Mouse (Mus musculus) midbrain, embryonic 15.5 days (tissue): ENCODE data around the gene Itpk1. TPM values are rescaled to one million over a fixed set of nuclear protein-coding genes. Genes with fewer than 3 reads are reported as not detected.

Source experiments
- ATAC-seq: fragments of 200-750 bp; cut with Nextera tagmentation; replicated peaks from 2 replicates; pipeline ENCODE4 v1.8.0; 2017; ENCODE audit warnings: moderate TSS enrichment
- H3K27ac ChIP-seq: fragments of 300-500 bp; sonication (generic); 2 replicates; pipeline ENCODE4 v1.5.1; 2015; ENCODE audit warnings: mild to moderate bottlenecking, inconsistent platforms
- H3K27me3 ChIP-seq: fragments of 300-500 bp; sonication (generic); replicated peaks from 2 replicates; pipeline ENCODE4 v1.6.1; 2015; ENCODE audit warnings: inconsistent platforms
- H3K36me3 ChIP-seq: fragments of 300-500 bp; sonication (generic); replicated peaks from 2 replicates; pipeline ENCODE4 v1.6.1; 2015; ENCODE audit warnings: inconsistent platforms
- H3K4me1 ChIP-seq: fragments of 300-500 bp; sonication (generic); 2 replicates; pipeline ENCODE4 v1.6.1; 2015; ENCODE audit warnings: inconsistent platforms
- H3K4me2 ChIP-seq: fragments of 300-500 bp; sonication (generic); 2 replicates; pipeline ENCODE4 v1.6.1; 2015; ENCODE audit warnings: inconsistent platforms, mild to moderate bottlenecking, moderate library complexity
- H3K4me3 ChIP-seq: fragments of 300-500 bp; sonication (generic); 2 replicates; pipeline ENCODE4 v1.5.1; 2015; ENCODE audit warnings: mild to moderate bottlenecking, inconsistent platforms
- H3K9ac ChIP-seq: fragments of 300-500 bp; sonication (generic); 2 replicates; pipeline ENCODE4 v1.6.1; 2015; ENCODE audit warnings: mild to moderate bottlenecking, inconsistent platforms
- H3K9me3 ChIP-seq: fragments of 300-500 bp; sonication (generic); 2 replicates; pipeline ENCODE4 v1.6.1; 2016; ENCODE audit warnings: inconsistent platforms
- WGBS: fragments of 180-500 bp; shearing (Covaris S2); methylation state at CpG from one replicate; pipeline ENCODE4 v1.1.7; 2015; ENCODE audit warnings: mixed read lengths; 5-methylcytosine and 5-hydroxymethylcytosine counted together
- polyA plus RNA-seq: library from polyadenylated mRNA; unstranded; fragments of >200 nt; fragmentation: Nextera tagmentation; extraction: Ambion mirVana; gene quantifications from 2 replicates; pipeline ENCODE4 v1.2.1, GENCODE M21; 2015

Gene Itpk1
- polyA plus RNA-seq, 1 experiment from 2014 or later: 34.1 TPM

- H3K4me2 ChIP-seq: no peak overlapping the region
- ATAC-seq: no peak
- H3K4me1 ChIP-seq: peaks cover 4% of the 10 kb centered on the region
- WGBS: 86% methylated on average over 10 of the region's 10 CpGs
- no peak overlapping the region for H3K27ac ChIP-seq
- no peak overlapping the region for H3K4me3 ChIP-seq
- no peak overlapping the region for H3K9ac ChIP-seq
- no peaks in the 10 kb centered on the region for H3K9me3 ChIP-seq
- H3K27me3 ChIP-seq: no peaks in the 10 kb centered on the region
- no peaks in the 10 kb centered on the region for H3K36me3 ChIP-seq
Measured at GRCm38 (mm10) chr12:102665465-102666202, 39.1 kb downstream of the Itpk1 start.

DNA sequence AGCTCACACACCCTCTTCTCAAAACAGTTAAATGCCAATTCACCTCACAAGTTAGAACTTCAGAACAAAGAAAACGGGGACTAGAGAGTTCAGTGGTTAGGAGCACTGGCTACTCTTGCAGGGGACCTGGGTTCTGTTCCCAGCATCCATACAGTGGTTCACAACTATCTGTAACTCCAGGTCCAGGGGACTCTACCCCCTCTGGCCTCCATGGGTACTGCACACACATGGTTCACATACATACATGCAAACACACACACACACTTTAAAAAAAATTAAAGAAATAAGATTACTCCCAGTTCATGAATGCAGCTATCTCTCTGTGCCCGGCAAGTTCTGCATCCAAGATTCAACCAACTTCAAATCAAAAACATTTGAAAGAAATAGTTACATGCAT lies 40.7 kb downstream of the Itpk1 start:
- no peaks in the 10 kb centered on the region for H3K36me3 ChIP-seq
- H3K9ac ChIP-seq: no peak overlapping the region
- 95% methylated on average over 2 of the region's 2 CpGs for WGBS

GRCm38 (mm10) chr12:102663349-102664051 lies 41.2 kb downstream of the Itpk1 start:
- Histone ChIP-seq H3K4me2 (no peak overlapping the region), H3K36me3 (no peaks in the 10 kb centered on the region), H3K4me3 (no peak overlapping the region), H3K9ac (no peak overlapping the region), H3K4me1 (no peaks in the 10 kb centered on the region), H3K27me3 (no peaks in the 10 kb centered on the region), H3K27ac (no peak overlapping the region), H3K9me3 (no peaks in the 10 kb centered on the region)
- no peak for ATAC-seq
- WGBS: 81% methylated on average over 11 of the region's 11 CpGs

More for the DNA sequence above, 40.7 kb downstream of the Itpk1 start:
- Histone ChIP-seq H3K4me1 (no peaks in the 10 kb centered on the region), H3K4me3 (no peak overlapping the region), H3K27me3 (no peaks in the 10 kb centered on the region), H3K4me2 (no peak overlapping the region), H3K9me3 (no peaks in the 10 kb centered on the region), H3K27ac (no peak overlapping the region)
- ATAC-seq: no peak

DNA sequence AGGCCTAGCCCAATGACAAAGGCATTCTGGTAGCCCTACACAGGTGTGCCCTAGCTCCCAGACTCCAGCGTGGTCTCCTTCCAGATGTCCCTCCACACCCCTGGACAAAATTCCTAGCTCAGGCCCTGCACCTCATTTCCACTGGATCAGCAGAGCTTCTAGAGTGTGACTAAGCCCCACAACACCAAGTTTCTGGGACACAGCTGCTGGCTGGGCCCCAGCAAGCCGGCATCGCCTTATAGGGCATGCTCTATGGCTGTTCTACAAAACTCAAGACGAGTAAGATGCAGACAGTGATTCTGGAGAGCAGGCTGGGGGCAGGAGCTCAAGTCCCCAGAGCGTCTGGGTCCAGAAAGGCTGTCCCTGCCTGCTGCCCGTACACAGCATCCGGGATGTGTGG lies 43.0 kb downstream of the Itpk1 start:
- Histone ChIP-seq H3K27me3 (no peaks in the 10 kb centered on the region), H3K4me3 (no peak overlapping the region), H3K9ac (no peak overlapping the region), H3K4me1 (peaks cover 4% of the 10 kb centered on the region; the same call in 1 of the 2 replicates), H3K36me3 (no peaks in the 10 kb centered on the region), H3K4me2 (no peak overlapping the region), H3K27ac (no peak overlapping the region), H3K9me3 (no peaks in the 10 kb centered on the region)
- no peak for ATAC-seq
- 76% methylated on average over 7 of the region's 7 CpGs for WGBS

DNA sequence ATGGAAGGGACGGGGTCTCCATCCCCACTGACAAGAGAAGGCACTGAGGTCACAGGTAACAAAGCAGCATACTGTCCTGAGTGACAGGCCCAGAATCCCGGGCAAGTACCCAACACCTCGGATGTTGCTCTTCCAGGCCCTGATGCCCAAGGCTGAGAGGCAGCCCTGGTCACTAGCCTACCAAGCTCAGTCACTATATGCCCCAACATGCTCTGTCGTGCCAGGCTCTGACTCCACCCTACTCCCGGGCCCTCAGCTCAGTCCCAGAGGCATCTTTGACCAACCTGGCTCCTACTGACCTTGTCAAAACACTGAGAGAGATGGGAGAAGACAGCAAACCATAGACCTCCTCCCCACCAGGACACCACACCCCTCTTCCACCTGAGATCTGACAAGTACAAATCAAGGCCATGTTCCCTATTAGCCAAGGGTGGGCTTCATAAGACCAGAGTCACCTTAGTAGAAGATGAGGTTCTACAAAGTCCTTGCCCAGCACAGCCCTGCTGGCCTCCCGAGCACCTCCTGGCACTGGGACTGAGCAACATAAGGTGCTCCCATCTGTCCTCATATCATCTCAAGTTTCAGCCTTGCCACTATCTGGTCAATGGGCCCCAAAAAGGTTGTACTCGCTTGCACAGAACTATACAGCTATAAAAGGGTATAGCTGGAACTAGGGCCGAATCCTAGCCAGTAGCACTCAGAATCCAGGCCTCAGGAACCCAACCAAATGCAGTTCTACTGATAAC lies 43.7 kb downstream of the Itpk1 start:
- H3K36me3 ChIP-seq: no peaks in the 10 kb centered on the region
- no peak for ATAC-seq
- H3K4me1 ChIP-seq: peaks cover 4% of the 10 kb centered on the region; the same call in 1 of the 2 replicates
- H3K27me3 ChIP-seq: no peaks in the 10 kb centered on the region
- WGBS: 94% methylated on average over 8 of the region's 8 CpGs
- H3K9ac ChIP-seq: no peak overlapping the region
- no peaks in the 10 kb centered on the region for H3K9me3 ChIP-seq
- H3K27ac ChIP-seq: no peak overlapping the region
- no peak overlapping the region for H3K4me2 ChIP-seq
- H3K4me3 ChIP-seq: no peak overlapping the region

GRCm38 (mm10) chr12:102653003-102653402 lies 51.7 kb downstream of the Itpk1 start:
- H3K4me2 ChIP-seq: no peak overlapping the region
- no peaks in the 10 kb centered on the region for H3K36me3 ChIP-seq
- H3K27ac ChIP-seq: no peak overlapping the region
- ATAC-seq: no peak
- no peak overlapping the region for H3K9ac ChIP-seq
- peaks cover 8% of the 10 kb centered on the region; the same call in 1 of the 2 replicates for H3K4me1 ChIP-seq
- H3K4me3 ChIP-seq: no peak overlapping the region
- 72% methylated on average over 6 of the region's 6 CpGs for WGBS
- no peaks in the 10 kb centered on the region for H3K27me3 ChIP-seq
- no peaks in the 10 kb centered on the region for H3K9me3 ChIP-seq

GRCm38 (mm10) chr12:102652420-102652819 lies 52.3 kb downstream of the Itpk1 start:
- no peak overlapping the region for H3K27ac ChIP-seq
- WGBS: 77% methylated on average over 8 of the region's 8 CpGs
- no peaks in the 10 kb centered on the region for H3K27me3 ChIP-seq
- H3K9me3 ChIP-seq: no peaks in the 10 kb centered on the region
- H3K4me1 ChIP-seq: peaks cover 5% of the 10 kb centered on the region; the same call in 1 of the 2 replicates
- no peaks in the 10 kb centered on the region for H3K36me3 ChIP-seq
- H3K4me3 ChIP-seq: no peak overlapping the region
- no peak for ATAC-seq
- H3K4me2 ChIP-seq: no peak overlapping the region
- H3K9ac ChIP-seq: no peak overlapping the region

DNA sequence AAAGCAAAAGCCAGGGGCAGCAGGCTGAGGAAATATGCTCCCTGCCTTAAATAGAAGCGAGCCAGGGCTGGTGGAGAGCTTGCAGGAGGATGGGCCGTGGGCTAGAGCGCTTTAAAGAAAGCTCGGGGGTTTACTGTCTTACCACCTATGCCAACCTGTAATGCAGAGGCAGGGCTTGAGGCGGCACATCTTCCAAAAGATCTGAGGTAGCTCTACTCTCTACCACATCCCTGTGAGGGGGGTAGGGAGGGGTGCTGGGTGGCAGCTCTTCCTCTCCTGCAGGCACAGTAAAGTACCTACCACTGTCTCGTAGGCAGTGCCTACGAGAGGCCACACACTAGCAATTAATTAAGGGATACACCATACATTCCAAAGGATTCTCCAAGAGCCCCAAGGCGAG lies 52.9 kb downstream of the Itpk1 start:
- Histone ChIP-seq H3K27me3 (no peaks in the 10 kb centered on the region), H3K9me3 (no peaks in the 10 kb centered on the region), H3K4me2 (no peak overlapping the region), H3K36me3 (no peaks in the 10 kb centered on the region), H3K4me3 (no peak overlapping the region), H3K9ac (no peak overlapping the region), H3K4me1 (peaks cover 5% of the 10 kb centered on the region; the same call in 1 of the 2 replicates), H3K27ac (no peak overlapping the region)
- 0 out of 2 replicates have a peak, but pooled peaks have one; percentile 13 for ATAC-seq
- 69% methylated on average over 8 of the region's 8 CpGs for WGBS

- no peak for ATAC-seq
- no peak overlapping the region for H3K4me3 ChIP-seq
- no peak overlapping the region for H3K9ac ChIP-seq
- 85% methylated on average over 8 of the region's 8 CpGs for WGBS
- no peaks in the 10 kb centered on the region for H3K36me3 ChIP-seq
- H3K27me3 ChIP-seq: no peaks in the 10 kb centered on the region
- H3K9me3 ChIP-seq: no peaks in the 10 kb centered on the region
- H3K4me1 ChIP-seq: peaks cover 5% of the 10 kb centered on the region; the same call in 1 of the 2 replicates
- no peak overlapping the region for H3K27ac ChIP-seq
- H3K4me2 ChIP-seq: no peak overlapping the region
Measured at GRCm38 (mm10) chr12:102651401-102651800, 53.3 kb downstream of the Itpk1 start.

GRCm38 (mm10) chr12:102650649-102651048 lies 54.1 kb downstream of the Itpk1 start:
- no peaks in the 10 kb centered on the region for H3K36me3 ChIP-seq
- peaks cover 5% of the 10 kb centered on the region; the same call in 1 of the 2 replicates for H3K4me1 ChIP-seq
- no peak overlapping the region for H3K9ac ChIP-seq
- H3K4me2 ChIP-seq: no peak overlapping the region
- ATAC-seq: no peak
- 85% methylated on average over 4 of the region's 4 CpGs for WGBS
- no peaks in the 10 kb centered on the region for H3K27me3 ChIP-seq
- no peak overlapping the region for H3K4me3 ChIP-seq
- no peak overlapping the region for H3K27ac ChIP-seq
- H3K9me3 ChIP-seq: no peaks in the 10 kb centered on the region

- Histone ChIP-seq H3K27ac (no peak overlapping the region), H3K4me3 (no peak overlapping the region), H3K4me1 (peaks cover 5% of the 10 kb centered on the region; the same call in 1 of the 2 replicates), H3K4me2 (no peak overlapping the region), H3K9me3 (no peaks in the 10 kb centered on the region), H3K9ac (no peak overlapping the region), H3K36me3 (no peaks in the 10 kb centered on the region), H3K27me3 (no peaks in the 10 kb centered on the region)
- ATAC-seq: no peak
- 84% methylated on average over 14 of the region's 14 CpGs for WGBS
Measured at GRCm38 (mm10) chr12:102647839-102648564, 56.7 kb downstream of the Itpk1 start.
